ENCODE assay signal across 10 mouse cellular contexts in the genomic region with DNA sequence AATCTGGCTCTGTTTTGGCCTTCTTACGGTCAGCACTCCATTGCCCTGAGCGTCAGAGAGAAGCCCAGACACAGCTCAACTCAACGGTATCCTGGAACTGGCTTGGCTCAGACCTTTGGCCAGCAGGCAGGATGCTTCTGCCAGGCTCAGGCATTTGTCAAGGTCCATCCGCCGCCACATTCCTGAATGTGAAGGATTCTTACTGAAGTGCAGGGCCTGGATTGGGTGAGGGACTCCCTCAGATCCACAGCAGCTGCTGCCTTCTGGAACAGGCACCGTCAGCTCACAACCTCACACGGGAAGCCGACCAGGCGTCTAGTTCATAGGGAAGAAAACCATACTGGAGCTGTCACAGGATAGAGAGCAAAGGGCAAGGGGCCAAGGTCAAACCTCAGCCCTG.
DNase-seq lines count a peak whose midpoint lies in the region; ATAC-seq and TF ChIP-seq lines count a peak whose summit lies in the region.
"Had no signal": no experiment of that assay in that cellular context is flagged by ENCODE, and none has a peak within 500 bp of the region (broad histone marks: within the 10 kb centered on the region; RNA-seq: fewer than 3 reads in every experiment).

No protein-coding gene starts in this region.

- no peaks in the 10 kb centered on the region for H3K4me1 ChIP-seq in kidney, adult 2 months (ENCODE audit: control insufficient read depth, insufficient read depth, low read length)
- H3K4me1 ChIP-seq in lung, postnatal 0 days (ENCODE audit: insufficient read depth, low read depth, low read length), result no peaks in the 10 kb centered on the region

- no peak overlapping the region for H3K4me3 ChIP-seq in kidney, adult 2 months (ENCODE audit: insufficient read depth, low read depth, low read length)
- H3K4me3 ChIP-seq in lung, postnatal 0 days (ENCODE audit: low read depth, low read length), result no peak overlapping the region
- H3K4me3 ChIP-seq: heart, adult 2 months had no signal

- no peak for TF ChIP-seq POLR2A in kidney, adult 2 months (IDR thresholded peaks at IDR 0.05; ENCODE audit: low read depth, low read length)

- no peak for TF ChIP-seq CTCF in kidney, adult 2 months (conservative IDR thresholded peaks at IDR 0.05; ENCODE audit: insufficient read depth, insufficient read length, low read depth, low read length)
- TF ChIP-seq CTCF in lung, postnatal 0 days (IDR thresholded peaks at IDR 0.05), result no peak

- no peak overlapping the region for H3K9ac ChIP-seq in lung, postnatal 0 days (replicated peaks; ENCODE audit: low read depth)

- TF ChIP-seq EP300 in lung, postnatal 0 days (IDR thresholded peaks at IDR 0.05), result no peak

- H3K36me3 ChIP-seq in kidney, adult 2 months (ENCODE audit: control insufficient read depth, insufficient read depth, low read length), result no peaks in the 10 kb centered on the region
- no peaks in the 10 kb centered on the region for H3K36me3 ChIP-seq in lung, postnatal 0 days (ENCODE audit: insufficient read depth, low read length)

- no peaks in the 10 kb centered on the region for H3K9me3 ChIP-seq in lung, postnatal 0 days (ENCODE audit: low read length)

- intact Hi-C loops in gastrocnemius, postnatal 14 days (cut with DNase I; ENCODE audit: low total_unique reads), result no loop called here

- H3K27me3 ChIP-seq in kidney, adult 2 months (replicated peaks; ENCODE audit: control insufficient read depth, insufficient read depth, low read length), result no peaks in the 10 kb centered on the region
- H3K27me3 ChIP-seq in lung, postnatal 0 days (replicated peaks; ENCODE audit: insufficient read depth, low read length), result no peaks in the 10 kb centered on the region

- 33% methylated on average over 9 of the region's 9 CpGs for WGBS in kidney, adult 2 months
- WGBS in lung, postnatal 0 days, result 31% methylated on average over 9 of the region's 9 CpGs

- peak; percentile 18 for DNase-seq in gastrocnemius, postnatal 14 days
- no peak for DNase-seq in gastrocnemius, adult 18-20 months (ENCODE audit: low spot score)
- DNase-seq in cerebellum, adult 8-10 months, result peak; percentile 11
- peak; percentile 59 for DNase-seq in kidney, adult 2 months
- peak; percentile 76 for DNase-seq in lung, postnatal 0 days (ENCODE audit: low spot score)
- no peak for DNase-seq in thymus, adult 18-20 months
- DNase-seq in spleen, postnatal 4 days (ENCODE audit: low spot score in 2 of 2), result no peak
- no peak for DNase-seq in T-cell, adult 2 months (ENCODE audit: low spot score)

- ATAC-seq in lung, postnatal 0 days, result peak; percentile 84

- no peak overlapping the region for H3K4me2 ChIP-seq in lung, postnatal 0 days (replicated peaks; ENCODE audit: low read depth, low read length)

- no peak overlapping the region for H3K27ac ChIP-seq in kidney, adult 2 months (ENCODE audit: insufficient read depth, low read depth, low read length)
- H3K27ac ChIP-seq in lung, postnatal 0 days (ENCODE audit: low read length), result no peak overlapping the region
- H3K27ac ChIP-seq: heart, adult 2 months; macrophage had no signal

Comparison
In these comparisons a context has a peak if more than half of its experiments do, and no peak if none do; other contexts are left out.
1. DNase-seq: peak in gastrocnemius, postnatal 14 days (single experiment), cerebellum, adult 8-10 months (single experiment), kidney, adult 2 months (single experiment) and lung, postnatal 0 days (single experiment); none in gastrocnemius, adult 18-20 months (single experiment), thymus, adult 18-20 months (0 of 2), spleen, postnatal 4 days (0 of 2) and T-cell, adult 2 months (single experiment).